In the genomic region with DNA sequence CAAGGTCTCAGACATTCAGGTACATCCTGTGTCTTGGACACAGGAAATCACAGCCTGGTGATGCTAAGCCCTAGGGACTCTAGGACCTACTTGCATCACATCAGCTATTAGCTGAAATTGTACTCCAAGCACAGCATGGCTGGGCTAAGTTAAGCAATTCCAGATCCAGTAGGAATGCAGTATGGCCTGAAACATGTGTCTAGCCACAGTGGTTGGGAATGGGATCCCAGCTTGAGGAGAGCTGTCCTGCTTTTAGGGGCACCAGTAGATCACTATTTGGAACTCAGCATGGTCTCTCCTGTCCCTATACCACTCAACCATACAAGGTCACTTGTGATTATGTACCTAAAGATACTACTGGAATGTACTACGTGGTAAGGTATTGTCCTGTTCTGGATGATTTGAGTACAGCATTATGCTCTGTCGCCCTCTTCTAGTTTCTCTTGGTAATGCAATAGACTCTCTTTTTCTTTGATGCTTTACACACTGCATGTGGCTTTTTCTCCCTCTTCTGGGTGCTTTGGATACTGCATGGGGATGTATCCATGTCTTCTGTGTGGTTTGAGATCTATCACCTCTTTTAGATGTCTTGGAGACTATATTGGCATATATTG, we compare ENCODE assay signal across 8 mouse cellular contexts.
DNase-seq lines count a peak whose midpoint lies in the region.

No protein-coding gene starts in this region.

- intact Hi-C loops in left cerebral cortex, postnatal 14 days (cut with DNase I), result loop anchor here (1.0 to 2.0 kb wide), 2 partner anchors 515 to 719 kb away; partner anchors contain the start of gene Dsel

- peak; percentile 10 for DNase-seq in adrenal gland, adult 2 months
- DNase-seq in adrenal gland, adult 18-20 months (ENCODE audit: low spot score in 2 of 2), result no peak
- DNase-seq in urinary bladder, postnatal 14 days (ENCODE audit: low spot score), result peak; percentile 7
- no peak for DNase-seq in urinary bladder, postnatal 25 days (ENCODE audit: low spot score)
- DNase-seq in hindlimb bud, embryonic 11.5 days (ENCODE audit: extremely low spot score, low read depth, low spot score), result peak; percentile 60
- peak; percentile 79 to 92 for DNase-seq in left cerebral cortex, postnatal 14 days (ENCODE audit: low spot score in 2 of 2)
- DNase-seq in right cerebral cortex, postnatal 10 days (ENCODE audit: low spot score in 2 of 2), result peak; percentile 73 to 77
- no peak for DNase-seq in gastrocnemius, postnatal 25 days

Comparison
In these comparisons a context has a peak if more than half of its experiments do, and no peak if none do; other contexts are left out.
1. DNase-seq: peak in adrenal gland, adult 2 months (single experiment), urinary bladder, postnatal 14 days (single experiment), hindlimb bud, embryonic 11.5 days (single experiment), left cerebral cortex, postnatal 14 days (2 of 2) and right cerebral cortex, postnatal 10 days (2 of 2); none in adrenal gland, adult 18-20 months (0 of 2), urinary bladder, postnatal 25 days (single experiment) and gastrocnemius, postnatal 25 days (single experiment).